Mouse (Mus musculus) layer of hippocampus, postnatal 10 days (tissue): ENCODE measurements around the gene Atp2b2. TPM values are rescaled to one million over a fixed set of nuclear protein-coding genes. Genes with fewer than 3 reads are reported as not detected.
A peak's percentile ranks its signal among the peaks of the same experiment; 100 is the strongest.

ENCODE experiments used
- DNase-seq, 2 experiments: peaks; one replicate each; pipeline ENCODE4 v3.0.0; 2021; ENCODE audit warnings: low spot score in 2 of 2
- total RNA-seq, 2 experiments: library from RNA; stranded (reverse); gene quantifications; 2 replicates each; pipeline ENCODE4 v1.2.3; 2021

Gene Atp2b2
- total RNA-seq, 2 experiments from 2014 or later: 243 to 256 TPM

GRCm38 (mm10) chr6:114012834-114013233 is 29.6 kb downstream of the Atp2b2 start:
- no peak for DNase-seq

GRCm38 (mm10) chr6:114011976-114012375 is 30.4 kb downstream of the Atp2b2 start:
- no peak for DNase-seq

- DNase-seq: no peak
These were observed 38.6 kb downstream of the Atp2b2 start for GRCm38 (mm10) chr6:114003796-114004195.

- no peak for DNase-seq
These were observed 41.5 kb downstream of the Atp2b2 start for GRCm38 (mm10) chr6:114000928-114001327.

GRCm38 (mm10) chr6:114000304-114000703 is 42.1 kb downstream of the Atp2b2 start:
- DNase-seq: no peak

GRCm38 (mm10) chr6:113998413-113998812 is 44.0 kb downstream of the Atp2b2 start:
- DNase-seq: no peak

GRCm38 (mm10) chr6:113994176-113994575 is 48.2 kb downstream of the Atp2b2 start:
- no peak for DNase-seq

- DNase-seq: no peak
These were observed 50.3 kb downstream of the Atp2b2 start for GRCm38 (mm10) chr6:113992101-113992500.

- DNase-seq: peak; percentile 61 to 70
These were observed 50.9 kb downstream of the Atp2b2 start for GRCm38 (mm10) chr6:113991482-113991881.

- DNase-seq: no peak
These were observed 52.4 kb downstream of the Atp2b2 start for GRCm38 (mm10) chr6:113990044-113990443.

GRCm38 (mm10) chr6:113988521-113988920 is 53.9 kb downstream of the Atp2b2 start:
- DNase-seq: no peak

GRCm38 (mm10) chr6:113986671-113987070 is 55.7 kb downstream of the Atp2b2 start:
- peak; percentile 43 to 55 for DNase-seq

- DNase-seq: no peak
These were observed 63.7 kb downstream of the Atp2b2 start for GRCm38 (mm10) chr6:113978673-113979072.

- DNase-seq: no peak
These were observed 64.2 kb downstream of the Atp2b2 start for GRCm38 (mm10) chr6:113978091-113978650.

GRCm38 (mm10) chr6:113970900-113971299 is 71.5 kb downstream of the Atp2b2 start:
- DNase-seq: no peak

- DNase-seq: no peak
These were observed 71.9 kb downstream of the Atp2b2 start for GRCm38 (mm10) chr6:113970464-113970863.

- DNase-seq: no peak
These were observed 72.7 kb downstream of the Atp2b2 start for GRCm38 (mm10) chr6:113969751-113970150.

- DNase-seq: no peak
These were observed 79.6 kb downstream of the Atp2b2 start for GRCm38 (mm10) chr6:113962811-113963210.

GRCm38 (mm10) chr6:113961658-113962057 is 80.8 kb downstream of the Atp2b2 start:
- no peak for DNase-seq

GRCm38 (mm10) chr6:113959336-113959735 is 83.1 kb downstream of the Atp2b2 start:
- no peak for DNase-seq

GRCm38 (mm10) chr6:113958714-113959113 is 83.7 kb downstream of the Atp2b2 start:
- no peak for DNase-seq

- no peak for DNase-seq
These were observed 84.4 kb downstream of the Atp2b2 start for GRCm38 (mm10) chr6:113958003-113958402.

GRCm38 (mm10) chr6:113957232-113957940 is 85.0 kb downstream of the Atp2b2 start:
- DNase-seq: no peak
